Mouse (Mus musculus) urinary bladder, postnatal 14 days (tissue): ENCODE measurements around the gene Gnaq.
"Not testable (repeated sequence)": the region's sequence is repeated elsewhere in the genome, so short reads cannot be mapped to it uniquely, and the experiment has no call there.

Experiments used
- DNase-seq: peaks from one replicate; pipeline ENCODE4 v3.0.0; 2021; ENCODE audit warnings: low spot score

The Gnaq gene

GRCm38 (mm10) chr19:16132791-16132864, at the start of gene Gnaq:
Gene Gnaq (plus strand): TSS chr19:16132831.
- no peak for DNase-seq

DNA sequence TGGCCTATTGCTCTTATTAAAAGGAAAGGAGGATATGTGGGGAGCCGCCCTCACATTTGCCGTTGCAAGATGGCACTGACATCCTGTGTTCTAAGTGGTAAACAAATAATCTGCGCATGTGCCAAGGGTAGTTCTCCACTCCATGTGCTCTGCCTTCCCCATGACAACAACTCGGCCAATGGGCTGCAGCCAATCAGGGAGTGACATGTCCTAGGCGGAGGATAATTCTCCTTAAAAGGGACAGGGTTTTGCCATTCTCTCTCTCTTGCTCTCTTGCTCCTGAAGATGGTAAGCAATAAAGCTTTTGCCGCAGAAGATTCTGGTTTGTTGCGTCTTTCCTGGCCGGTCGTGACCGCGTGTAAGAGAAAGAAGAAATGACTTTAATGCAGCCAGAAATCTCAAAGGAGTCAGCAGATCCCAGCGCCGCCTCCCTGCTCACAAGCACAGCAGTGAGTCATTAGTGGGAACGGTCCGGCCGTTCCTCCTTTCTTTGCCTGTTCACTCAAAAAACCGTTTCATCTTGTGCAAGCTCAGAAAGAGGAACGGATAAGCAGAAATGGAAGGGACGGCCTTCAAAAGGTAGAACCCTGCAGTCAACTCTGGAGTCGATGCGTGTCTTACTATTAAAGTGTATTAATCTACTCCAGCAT, 48.5 kb upstream of the Gnaq start:
- DNase-seq, result not testable (repeated sequence)

DNA sequence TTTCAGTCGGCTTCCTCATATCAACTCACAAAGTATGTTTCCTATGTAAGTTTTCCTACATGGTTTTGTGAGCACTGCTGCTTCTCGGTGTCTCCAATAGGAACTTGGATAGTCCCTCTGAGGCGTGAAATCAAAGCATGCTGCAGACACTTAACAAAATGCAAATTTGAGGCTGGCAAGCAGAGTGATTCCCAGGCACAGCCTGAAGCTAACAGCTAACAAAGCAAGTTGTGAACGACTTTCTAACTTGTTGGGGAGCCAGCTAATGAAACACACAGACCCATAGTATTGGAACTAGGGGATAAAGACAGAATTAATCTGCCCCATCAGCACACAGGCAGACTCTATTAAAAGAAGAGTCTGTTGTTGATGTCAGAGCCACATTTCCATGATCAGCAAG, 47.4 kb upstream of the Gnaq start:
- DNase-seq, result no peak

DNA sequence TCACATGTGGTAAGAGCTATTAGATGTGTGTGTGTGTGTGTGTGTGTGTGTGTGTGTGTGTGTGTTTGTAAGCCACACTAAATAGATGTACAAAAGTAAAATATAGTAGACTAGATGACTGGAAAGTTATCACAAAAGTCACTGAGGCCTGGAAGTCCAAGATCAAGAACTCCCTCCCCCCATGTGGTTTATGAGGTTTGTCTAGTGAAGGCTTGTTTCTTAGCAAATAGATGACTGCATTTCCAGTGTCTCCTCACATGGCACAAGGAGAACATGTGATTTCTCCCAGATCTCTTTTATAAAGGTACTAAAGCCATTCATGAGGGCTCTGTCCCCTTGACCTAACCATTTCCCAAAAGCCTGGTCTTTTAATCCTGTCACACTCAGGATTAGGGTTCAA, 46.5 kb upstream of the Gnaq start:
- DNase-seq, result no peak

DNA sequence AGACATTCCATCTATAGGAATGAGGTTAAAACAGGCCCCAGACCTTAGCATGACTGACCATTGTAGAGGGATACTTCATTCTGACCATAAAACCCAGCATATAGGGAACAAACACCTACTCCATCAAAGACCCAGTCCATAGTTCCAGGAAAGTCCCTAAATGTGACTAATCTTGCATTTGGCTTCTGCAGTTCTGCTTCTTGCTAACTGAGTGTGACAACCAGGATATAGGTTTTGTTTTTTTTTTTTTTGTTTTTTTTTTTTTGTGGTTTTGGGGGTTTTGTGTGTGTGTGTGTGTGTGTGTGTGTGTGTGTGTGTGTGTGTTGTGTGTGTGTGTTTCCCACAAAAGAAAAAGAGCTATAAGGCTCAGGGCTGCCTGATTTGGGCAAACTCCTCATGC, 46.0 kb upstream of the Gnaq start:
- DNase-seq, result no peak

DNA sequence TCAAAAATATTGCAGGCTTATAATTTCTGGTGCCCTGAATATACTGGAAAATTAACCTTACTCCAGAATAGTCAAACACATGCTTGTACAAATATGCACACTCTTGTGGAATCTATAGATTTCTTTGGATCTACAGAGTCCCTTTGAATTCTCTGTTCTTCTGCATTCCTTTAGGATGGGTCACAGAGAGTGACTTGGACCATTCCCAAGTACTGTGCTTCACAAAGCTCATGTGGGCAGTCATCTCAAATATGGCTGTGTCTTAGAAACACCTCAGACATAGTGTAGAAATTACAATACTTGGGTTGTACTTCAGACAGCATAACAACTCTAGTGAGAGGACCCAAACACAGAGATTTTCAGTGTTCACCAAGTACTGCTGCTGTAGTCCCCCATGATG, 45.2 kb upstream of the Gnaq start:
- DNase-seq, result no peak

DNA sequence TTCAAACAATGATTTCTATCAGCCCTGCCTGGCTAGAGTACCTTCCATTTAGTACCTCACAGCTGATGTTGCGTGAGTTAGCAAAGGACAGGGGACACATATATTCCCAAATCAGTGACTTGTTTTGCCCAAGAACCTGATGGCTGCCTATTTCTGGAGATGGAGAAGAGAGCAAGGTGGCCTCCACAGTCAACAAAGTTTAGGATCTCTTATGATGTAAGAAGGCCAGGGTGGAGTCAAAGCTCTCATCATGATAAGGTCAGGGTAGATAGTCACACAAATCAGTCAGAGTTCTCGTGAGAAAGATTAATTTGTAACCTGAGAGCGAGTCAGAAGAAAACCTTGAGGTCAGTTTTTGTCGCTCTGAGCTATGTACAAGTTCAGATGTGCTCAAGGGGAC, 39.0 kb upstream of the Gnaq start:
- no peak for DNase-seq

GRCm38 (mm10) chr19:16109901-16110300, 22.7 kb upstream of the Gnaq start:
- no peak for DNase-seq

DNA sequence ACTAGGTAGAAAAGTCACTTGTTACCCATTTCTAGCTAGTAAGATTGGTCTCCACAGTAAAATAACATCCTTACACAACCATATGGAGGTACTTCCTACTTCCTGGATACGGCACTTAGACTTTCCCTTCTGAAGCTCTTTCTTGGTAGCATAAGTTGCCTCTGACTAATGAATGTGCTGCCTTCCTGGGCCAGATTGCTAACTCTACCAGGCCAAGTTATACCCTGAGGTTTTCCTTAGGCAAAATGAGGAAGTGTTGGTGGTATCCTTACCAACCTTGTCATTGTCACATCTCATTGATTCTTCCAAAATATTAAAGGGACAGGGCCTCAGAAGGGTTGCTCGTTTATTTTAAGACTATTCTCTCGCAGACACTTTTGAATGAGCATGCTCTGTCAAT, 22.0 kb upstream of the Gnaq start:
- DNase-seq, result no peak

DNA sequence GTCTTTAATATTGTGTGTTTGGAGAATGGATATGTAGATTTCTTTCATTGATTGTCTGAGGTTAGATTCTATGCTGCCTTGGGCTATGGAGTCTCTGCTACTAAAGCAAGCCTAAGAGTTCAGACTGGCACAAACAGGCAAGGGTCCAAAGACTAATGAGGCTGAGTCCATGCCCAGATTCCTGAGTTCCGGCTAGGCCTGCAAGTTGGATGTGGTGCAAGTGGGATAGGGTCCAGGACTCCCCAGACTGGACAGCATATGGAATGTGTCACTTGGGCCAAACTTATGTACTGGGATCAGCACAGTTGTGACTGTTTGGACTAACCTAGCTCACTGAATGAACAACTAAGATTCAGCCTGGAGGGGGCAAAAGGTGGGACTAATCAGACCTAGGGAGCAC, 19.3 kb upstream of the Gnaq start:
- DNase-seq, result no peak

GRCm38 (mm10) chr19:16118421-16118820, 14.2 kb upstream of the Gnaq start:
- no peak for DNase-seq

- no peak for DNase-seq
These were observed 11.3 kb upstream of the Gnaq start for GRCm38 (mm10) chr19:16121301-16121700.

- DNase-seq, result no peak
These were observed 3.9 kb upstream of the Gnaq start for GRCm38 (mm10) chr19:16128715-16129114.

DNA sequence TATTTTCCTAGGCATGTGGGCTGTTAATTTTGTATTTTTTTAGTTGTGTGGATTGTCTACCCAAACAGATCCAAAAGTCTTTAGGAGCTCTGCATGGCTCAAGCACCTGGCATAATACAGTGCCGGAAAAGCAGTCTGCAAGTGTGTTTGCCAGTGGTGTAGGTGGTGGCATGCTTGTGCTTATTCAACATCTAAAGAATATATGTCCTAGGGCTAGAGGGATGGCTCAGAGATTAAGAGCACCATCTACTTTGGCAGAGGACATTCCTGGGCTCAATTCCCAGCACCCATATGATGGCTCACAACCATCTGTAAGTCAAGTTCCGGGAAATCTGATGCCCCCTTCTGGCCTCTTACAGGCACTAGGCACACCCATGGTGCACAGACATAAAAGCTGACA, 3.5 kb upstream of the Gnaq start:
- DNase-seq, result no peak

DNA sequence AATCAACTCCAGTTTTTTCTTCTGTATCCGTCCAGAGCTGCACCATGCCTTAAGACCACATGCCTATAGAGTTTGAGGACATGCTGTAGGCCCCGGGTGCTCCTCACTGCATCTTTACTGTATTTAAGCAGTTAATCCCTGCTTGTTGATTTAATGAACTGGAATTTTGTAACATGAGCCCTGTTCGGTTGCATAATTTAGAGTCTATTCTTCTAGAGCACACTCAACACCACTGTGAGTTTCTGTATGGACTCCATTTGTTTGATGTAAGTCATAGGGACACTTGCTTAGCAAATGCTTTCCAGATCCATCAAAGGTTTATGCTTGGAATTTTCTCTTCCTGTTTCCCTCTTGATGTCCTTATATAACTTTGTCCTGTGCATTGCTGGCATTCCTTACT, 2.2 kb upstream of the Gnaq start:
- no peak for DNase-seq

- peak; percentile 14 for DNase-seq
These were observed 800 bp upstream of the Gnaq start for GRCm38 (mm10) chr19:16131831-16132230.

DNA sequence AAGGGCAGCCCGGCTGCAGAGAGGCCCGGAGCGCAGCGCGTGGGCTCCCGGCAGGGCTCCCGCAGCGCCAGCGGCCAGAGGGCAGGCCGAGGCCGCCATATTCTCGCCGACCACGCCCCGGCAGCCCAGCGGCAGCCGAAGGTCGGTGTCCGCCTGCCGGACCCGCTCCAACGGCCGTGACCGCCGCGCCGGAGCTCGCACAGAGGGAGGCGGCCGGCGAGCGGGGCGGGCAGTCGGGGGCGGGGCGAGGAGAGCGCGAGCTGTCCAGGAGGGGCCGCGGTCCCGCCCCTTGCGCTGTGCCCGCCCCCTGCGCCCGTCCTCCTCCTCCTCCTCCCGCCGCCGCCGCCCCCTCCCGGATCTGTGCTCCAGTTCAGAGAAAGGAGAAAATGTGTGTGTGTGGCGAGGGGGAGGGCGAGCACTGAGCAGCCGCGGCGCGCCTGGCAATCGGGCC, 266 bp upstream of the Gnaq start:
- peak; percentile 95 for DNase-seq

GRCm38 (mm10) chr19:16132865-16133720, 462 bp downstream of the Gnaq start:
- DNase-seq, result peak; percentile 58

- peak; percentile 29 for DNase-seq
These were observed 1.3 kb downstream of the Gnaq start for GRCm38 (mm10) chr19:16133721-16134570.

DNA sequence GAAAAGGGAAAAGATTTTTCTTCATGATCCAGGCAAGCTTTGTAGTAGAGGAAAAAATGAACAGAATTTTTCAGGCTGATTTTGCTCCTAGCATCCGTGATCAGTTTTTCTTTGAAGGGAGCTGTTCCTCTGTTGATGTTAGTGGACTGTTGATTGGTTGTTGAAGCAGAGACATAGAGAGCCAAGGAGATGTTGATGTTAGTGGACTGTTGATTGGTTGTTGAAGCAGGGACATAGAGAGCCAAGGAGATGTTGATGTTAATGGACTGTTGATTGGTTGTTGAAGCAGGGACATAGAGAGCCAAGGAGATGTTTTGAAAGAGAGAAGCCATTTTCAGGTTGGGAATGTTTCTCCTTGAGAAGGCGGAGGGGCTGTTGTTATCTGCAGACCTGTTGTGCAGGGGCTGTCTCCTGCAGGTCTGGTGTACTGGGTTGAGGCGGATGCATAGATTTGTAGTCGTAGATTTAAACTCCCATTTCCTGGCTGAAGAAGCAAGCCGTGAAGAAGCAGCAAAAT, 5.5 kb downstream of the Gnaq start:
- DNase-seq, result no peak

DNA sequence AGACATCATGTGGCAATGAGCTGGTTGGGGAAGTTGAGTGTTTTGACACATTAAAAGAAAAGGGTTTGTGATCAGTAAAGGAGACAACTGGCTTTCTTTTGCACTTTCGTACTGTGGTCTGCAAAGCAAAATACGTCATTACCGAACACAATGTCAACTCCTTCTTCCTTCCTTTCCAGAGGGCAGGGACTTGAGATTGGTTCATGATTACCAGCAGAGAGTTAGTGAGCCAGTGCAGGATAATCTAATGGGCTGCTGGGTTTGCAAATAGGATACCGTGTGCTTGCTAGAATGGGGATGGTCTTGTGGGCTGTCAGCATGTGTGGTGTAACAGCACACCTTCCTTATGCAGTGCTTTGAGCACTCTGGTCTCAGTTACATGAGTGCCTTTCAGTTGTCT, 8.1 kb downstream of the Gnaq start:
- DNase-seq, result no peak

DNA sequence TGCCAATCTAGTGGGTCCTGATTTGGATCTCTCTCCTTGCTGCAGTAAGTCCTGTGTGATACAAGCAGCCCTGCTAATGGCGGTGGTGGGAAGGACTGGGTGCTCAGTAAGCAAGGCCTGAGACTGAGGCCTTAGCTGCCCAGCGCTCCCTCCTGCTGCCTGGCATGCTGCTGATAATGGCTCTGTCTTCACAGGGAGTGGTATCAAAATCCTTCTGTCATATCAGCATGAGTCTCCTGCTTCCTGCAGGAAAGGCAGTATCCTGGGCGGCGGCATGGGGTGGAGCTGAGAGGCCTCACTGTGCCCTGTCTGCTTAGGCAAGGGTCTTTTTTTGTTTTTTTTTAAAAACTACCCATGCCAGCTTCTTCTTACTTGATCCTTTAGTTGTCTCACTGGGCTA, 9.2 kb downstream of the Gnaq start:
- DNase-seq, result no peak

GRCm38 (mm10) chr19:16142990-16143389, 10.4 kb downstream of the Gnaq start:
- DNase-seq, result no peak
